Mouse (Mus musculus) heart, embryonic 14.5 days (tissue): ENCODE data around the gene Zfhx3. TPM values are rescaled to one million over a fixed set of nuclear protein-coding genes. Genes with fewer than 3 reads are reported as not detected.

ENCODE experiments used
- ATAC-seq: fragments of 200-750 bp; cut with Nextera tagmentation; 2 replicates; pipeline ENCODE4 v1.8.0; 2017; ENCODE audit warnings: low read depth, moderate TSS enrichment; ENCODE audit not compliant: insufficient number of reproducible peaks, insufficient read depth, low FRiP score
- H3K27ac ChIP-seq, 2 experiments: fragments of 200-500 bp in 1 of 2; fragments of 300-500 bp in 1 of 2; sonication (generic) in 1 of 2; replicated peaks in 1 of 2; 2 replicates each; pipeline ENCODE4 v1.5.1; 2012 to 2014; ENCODE audit warnings: low read depth in 2 of 2, low read length in 2 of 2, control low read depth in 1 of 2, mild to moderate bottlenecking in 1 of 2, mixed read lengths in 1 of 2; ENCODE audit not compliant: control insufficient read depth in 1 of 2, insufficient read depth in 1 of 2
- H3K27me3 ChIP-seq: fragments of 300-500 bp; sonication (generic); 2 replicates; pipeline ENCODE4 v1.6.1; 2014; ENCODE audit warnings: mild to moderate bottlenecking, low read length, control low read depth; ENCODE audit not compliant: control insufficient read depth, insufficient read depth
- H3K36me3 ChIP-seq: fragments of 300-500 bp; sonication (generic); 2 replicates; pipeline ENCODE4 v1.6.1; 2014; ENCODE audit warnings: mild to moderate bottlenecking, control low read depth, low read length, mixed read lengths; ENCODE audit not compliant: control insufficient read depth, insufficient read depth
- H3K4me1 ChIP-seq, 2 experiments: fragments of 200-500 bp in 1 of 2; fragments of 300-500 bp in 1 of 2; sonication (generic) in 1 of 2; 2 replicates each; pipeline ENCODE4 v1.6.1; 2012 to 2014; ENCODE audit warnings: low read length in 2 of 2, control low read depth in 1 of 2, mixed read lengths in 1 of 2; ENCODE audit not compliant: control insufficient read depth in 2 of 2, insufficient read depth in 2 of 2
- H3K4me2 ChIP-seq: fragments of 300-500 bp; sonication (generic); 2 replicates; pipeline ENCODE4 v1.6.1; 2014; ENCODE audit warnings: mild to moderate bottlenecking, low read length
- H3K4me3 ChIP-seq, 2 experiments: fragments of 200-500 bp in 1 of 2; fragments of 300-500 bp in 1 of 2; sonication (generic) in 1 of 2; 2 replicates each; pipeline ENCODE4 v1.5.1; 2012 to 2014; ENCODE audit warnings: low read length in 2 of 2, mild to moderate bottlenecking in 2 of 2, control low read depth in 1 of 2, low read depth in 1 of 2, moderate library complexity in 1 of 2; ENCODE audit not compliant: control insufficient read depth in 1 of 2, insufficient read depth in 1 of 2
- H3K9ac ChIP-seq: fragments of 300-500 bp; sonication (generic); 2 replicates; pipeline ENCODE4 v1.6.1; 2014; ENCODE audit warnings: mild to moderate bottlenecking, low read length
- H3K9me3 ChIP-seq: fragments of 300-500 bp; sonication (generic); 2 replicates; pipeline ENCODE4 v1.6.1; 2016; ENCODE audit warnings: low read length, control low read depth; ENCODE audit not compliant: control insufficient read depth
- WGBS: fragments of 180-500 bp; shearing (Covaris S2); extraction: QIAGEN DNeasy Blood & Tissue Kit; methylation state at CpG from one replicate; pipeline ENCODE4 v1.1.7; 2014; 5-methylcytosine and 5-hydroxymethylcytosine counted together
- polyA plus RNA-seq: library from polyadenylated mRNA; unstranded; fragments of >200 nt; fragmentation: Nextera tagmentation; extraction: Ambion mirVana; gene quantifications from 2 replicates; pipeline ENCODE4 v1.2.1, GENCODE M21; 2014

Gene Zfhx3
- polyA plus RNA-seq, 1 experiment from 2014 or later: 6.4 TPM

DNA sequence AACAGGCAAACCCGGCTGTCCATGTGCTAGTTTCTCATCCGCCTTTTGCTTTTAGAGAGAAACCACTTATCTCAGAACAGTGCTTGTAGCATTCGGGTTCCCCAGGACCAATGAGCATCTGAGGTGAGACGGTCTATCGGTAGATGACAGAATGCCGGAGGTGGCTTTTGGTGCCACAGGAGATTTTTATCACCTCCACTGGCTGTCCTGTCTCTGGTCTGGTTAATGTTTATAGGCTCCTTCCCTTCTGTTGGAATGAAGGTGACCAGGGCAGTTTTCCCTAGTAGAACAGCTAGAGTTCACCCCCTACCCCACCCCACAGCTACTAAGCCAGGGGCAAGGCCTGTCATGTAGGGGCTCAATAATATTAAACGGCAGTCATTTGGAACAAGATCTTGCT, 825.6 kb downstream of the Zfhx3 start:
- Histone ChIP-seq H3K4me1 (peaks cover 16% of the 10 kb centered on the region in 2 experiments), H3K9me3 (no peaks in the 10 kb centered on the region), H3K27ac (no peak overlapping the region), H3K4me3 (no peak overlapping the region), H3K4me2 (no peak overlapping the region), H3K36me3 (no peaks in the 10 kb centered on the region), H3K27me3 (no peaks in the 10 kb centered on the region), H3K9ac (no peak overlapping the region)
- ATAC-seq: no peak
- WGBS: 39% methylated on average over 7 of the region's 7 CpGs

DNA sequence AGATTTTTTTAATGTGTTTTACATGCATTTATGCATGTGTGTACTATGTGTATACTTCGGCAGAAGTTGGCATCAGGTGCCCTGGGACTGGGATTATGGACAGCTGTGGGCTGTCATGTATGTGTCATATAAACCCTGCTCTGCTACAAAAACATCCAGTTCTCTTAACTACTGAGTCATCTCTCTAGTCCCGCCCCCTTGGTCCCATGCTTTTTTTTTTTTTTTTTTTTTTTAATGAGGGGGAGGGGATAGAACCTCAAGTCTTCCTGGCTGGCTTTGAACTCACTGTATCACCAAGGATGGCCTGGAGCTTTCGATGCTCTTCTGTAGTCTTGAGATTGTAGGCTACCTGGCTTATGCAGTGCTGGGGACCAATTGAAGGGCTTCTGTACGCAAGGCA, 827.9 kb downstream of the Zfhx3 start:
- H3K27ac ChIP-seq: no peak overlapping the region
- ATAC-seq: no peak
- H3K27me3 ChIP-seq: no peaks in the 10 kb centered on the region
- H3K9ac ChIP-seq: no peak overlapping the region
- no peaks in the 10 kb centered on the region for H3K36me3 ChIP-seq
- H3K4me3 ChIP-seq: no peak overlapping the region
- H3K4me1 ChIP-seq: peaks cover 7 to 8% of the 10 kb centered on the region in 2 experiments; a peak in 3 of 4 replicates
- H3K4me2 ChIP-seq: no peak overlapping the region
- H3K9me3 ChIP-seq: no peaks in the 10 kb centered on the region
- WGBS: 88% methylated on average over 4 of the region's 4 CpGs

DNA sequence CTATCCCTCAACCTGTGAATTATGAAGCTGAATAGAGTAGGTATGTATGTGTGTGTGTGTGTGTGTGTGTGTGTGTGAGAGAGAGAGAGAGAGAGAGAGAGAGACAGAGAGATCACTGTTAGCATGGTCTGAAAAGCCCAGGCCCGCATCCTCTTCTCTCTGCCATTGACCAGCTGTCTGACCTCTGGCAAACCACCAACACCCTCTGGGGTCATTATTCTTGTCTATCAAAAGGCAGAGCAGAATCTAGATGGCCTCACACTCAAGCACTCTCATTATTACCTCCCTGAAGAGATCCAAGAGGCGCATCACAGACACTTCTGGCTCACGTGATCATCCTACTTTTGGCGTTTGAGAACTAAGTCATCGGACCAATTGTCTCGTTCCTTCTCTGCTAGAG, 831.0 kb downstream of the Zfhx3 start:
- no peaks in the 10 kb centered on the region for H3K9me3 ChIP-seq
- H3K27ac ChIP-seq: no peak overlapping the region
- no peaks in the 10 kb centered on the region for H3K27me3 ChIP-seq
- 83% methylated on average over 6 of the region's 6 CpGs for WGBS
- H3K4me1 ChIP-seq: peaks cover 5 to 7% of the 10 kb centered on the region in 2 experiments; a peak in 3 of 4 replicates
- no peak overlapping the region for H3K4me3 ChIP-seq
- no peak for ATAC-seq
- no peak overlapping the region for H3K4me2 ChIP-seq
- no peaks in the 10 kb centered on the region for H3K36me3 ChIP-seq
- no peak overlapping the region for H3K9ac ChIP-seq

DNA sequence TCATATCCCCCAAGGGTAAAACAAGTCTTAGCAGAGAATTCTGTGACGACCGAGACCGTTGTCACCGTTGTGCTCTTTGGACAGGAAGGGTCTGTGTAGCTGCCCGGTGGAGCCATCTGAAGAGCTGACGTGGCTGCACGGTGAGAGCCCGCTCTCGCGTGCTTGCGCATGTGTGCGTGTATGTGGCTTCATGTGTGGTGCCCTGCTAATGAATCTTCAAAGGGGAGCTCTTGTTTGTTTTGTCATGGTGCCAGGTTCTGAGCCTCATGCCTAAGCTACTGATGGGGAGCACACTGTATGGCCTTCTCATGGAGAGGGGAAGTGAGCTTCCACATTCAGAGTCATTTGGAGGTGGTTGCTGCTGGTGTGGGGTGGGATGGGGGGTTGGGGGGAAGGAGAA, 835.6 kb downstream of the Zfhx3 start:
- ATAC-seq: no peak
- Histone ChIP-seq H3K4me1 (peaks cover 6 to 15% of the 10 kb centered on the region in 2 experiments), H3K4me3 (no peak overlapping the region), H3K4me2 (no peak overlapping the region), H3K9me3 (no peaks in the 10 kb centered on the region), H3K27ac (no peak overlapping the region), H3K9ac (no peak overlapping the region), H3K27me3 (no peaks in the 10 kb centered on the region), H3K36me3 (no peaks in the 10 kb centered on the region)
- WGBS: 77% methylated on average over 12 of the region's 12 CpGs

DNA sequence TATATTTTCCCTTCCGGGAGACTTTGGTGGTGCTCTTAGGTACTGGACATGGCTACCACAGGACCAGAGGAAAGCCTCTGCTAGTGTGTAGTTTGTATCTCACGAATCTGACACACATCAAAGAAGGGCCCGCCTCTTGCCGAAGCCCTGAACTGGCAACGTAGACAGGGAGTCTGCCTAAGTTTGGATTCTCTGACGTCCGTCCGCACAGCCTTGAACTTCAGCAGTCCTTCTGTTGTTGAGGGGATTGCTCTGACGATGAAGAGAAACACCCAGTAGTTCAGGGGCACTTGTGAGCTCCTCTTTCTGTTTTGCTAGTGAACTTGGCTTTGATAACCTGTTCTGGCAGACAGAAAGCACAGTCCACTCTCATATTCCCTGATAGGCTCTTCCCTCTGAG, 836.1 kb downstream of the Zfhx3 start:
- H3K9me3 ChIP-seq: no peaks in the 10 kb centered on the region
- no peaks in the 10 kb centered on the region for H3K36me3 ChIP-seq
- no peak overlapping the region for H3K9ac ChIP-seq
- H3K4me1 ChIP-seq: peaks cover 8 to 15% of the 10 kb centered on the region in 2 experiments
- 70% methylated on average over 9 of the region's 9 CpGs for WGBS
- H3K27ac ChIP-seq: no peak overlapping the region
- H3K4me3 ChIP-seq: no peak overlapping the region
- no peak for ATAC-seq
- H3K4me2 ChIP-seq: no peak overlapping the region
- H3K27me3 ChIP-seq: no peaks in the 10 kb centered on the region

DNA sequence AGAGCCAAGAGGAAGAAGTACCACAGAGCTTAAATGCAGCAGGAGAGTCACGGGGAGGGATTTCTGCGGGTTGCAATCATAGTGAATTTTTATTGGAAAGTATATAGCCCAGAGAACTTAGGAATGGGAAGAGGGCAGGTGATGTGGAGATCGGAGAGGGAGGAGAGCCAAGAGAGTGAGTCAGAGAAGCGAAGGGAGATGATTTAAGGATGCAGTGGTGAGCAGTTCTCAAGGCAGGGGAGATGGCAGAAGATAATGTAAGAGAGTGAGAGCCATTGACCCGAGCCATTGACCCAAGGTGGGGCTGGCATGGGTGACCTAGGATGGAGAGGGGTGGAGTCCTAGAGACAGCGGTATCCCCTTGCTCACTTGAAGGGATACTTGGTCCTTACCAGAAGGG, 838.3 kb downstream of the Zfhx3 start:
- no peak for ATAC-seq
- Histone ChIP-seq H3K4me3 (no peak overlapping the region), H3K36me3 (no peaks in the 10 kb centered on the region), H3K4me2 (no peak overlapping the region), H3K27me3 (no peaks in the 10 kb centered on the region), H3K9me3 (no peaks in the 10 kb centered on the region), H3K4me1 (peaks cover 6 to 12% of the 10 kb centered on the region in 2 experiments), H3K27ac (no peak overlapping the region), H3K9ac (no peak overlapping the region)
- 78% methylated on average over 6 of the region's 6 CpGs for WGBS

DNA sequence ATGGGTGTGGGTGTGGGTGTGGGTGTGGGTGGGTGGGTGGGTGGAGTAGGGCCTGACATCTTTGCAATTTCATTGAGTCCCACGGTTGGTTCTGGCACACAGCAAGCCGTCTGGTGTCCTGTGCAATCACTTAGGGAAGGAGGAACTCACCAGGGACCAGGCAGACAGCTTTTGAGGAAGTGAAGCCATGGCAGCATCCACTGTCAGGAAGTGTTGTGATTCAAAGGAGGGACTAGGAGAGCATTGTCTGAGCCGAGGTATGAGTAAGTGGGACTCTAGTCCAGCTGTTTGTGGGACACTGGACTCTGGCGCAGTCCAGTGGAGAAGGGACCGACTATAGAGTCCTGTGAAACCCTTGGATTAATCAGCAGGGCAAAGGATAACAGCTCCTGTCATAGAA, 838.7 kb downstream of the Zfhx3 start:
- Histone ChIP-seq H3K4me1 (peaks cover 6 to 12% of the 10 kb centered on the region in 2 experiments), H3K36me3 (no peaks in the 10 kb centered on the region), H3K9me3 (no peaks in the 10 kb centered on the region), H3K27me3 (no peaks in the 10 kb centered on the region), H3K4me2 (no peak overlapping the region), H3K4me3 (no peak overlapping the region), H3K9ac (no peak overlapping the region), H3K27ac (no peak overlapping the region)
- ATAC-seq: no peak
- 60% methylated on average over 5 of the region's 5 CpGs for WGBS

DNA sequence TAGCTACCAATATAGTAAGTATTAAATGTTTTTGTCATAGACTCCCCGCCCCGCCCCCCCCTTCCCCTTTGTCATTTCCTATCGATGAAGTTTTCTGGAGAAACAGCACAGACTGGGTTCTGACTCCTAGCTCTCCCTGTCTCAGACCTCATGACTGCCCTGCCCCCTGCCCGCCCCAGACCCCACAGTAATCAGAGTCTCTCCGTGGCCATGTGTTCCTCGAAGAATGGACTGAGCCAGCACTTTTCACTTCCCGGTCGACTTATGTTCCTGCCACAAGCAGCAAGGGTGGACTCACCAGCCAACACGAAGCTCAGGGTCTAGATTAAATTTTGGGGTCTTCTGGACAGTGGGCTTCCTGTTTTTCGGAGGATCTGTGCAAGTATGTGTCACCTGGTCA, 840.7 kb downstream of the Zfhx3 start:
- Histone ChIP-seq H3K9ac (no peak overlapping the region), H3K4me2 (no peak overlapping the region), H3K27ac (no peak overlapping the region), H3K9me3 (no peaks in the 10 kb centered on the region), H3K4me3 (no peak overlapping the region), H3K36me3 (no peaks in the 10 kb centered on the region), H3K27me3 (no peaks in the 10 kb centered on the region), H3K4me1 (peaks cover 6 to 8% of the 10 kb centered on the region in 2 experiments; a peak in 3 of 4 replicates)
- no peak for ATAC-seq
- 60% methylated on average over 10 of the region's 10 CpGs for WGBS
